Mouse (Mus musculus) lung, embryonic 14.5 days (tissue): ENCODE measurements around the gene Slc13a2. TPM values are rescaled to one million over a fixed set of nuclear protein-coding genes. Genes with fewer than 3 reads are reported as not detected.
A peak's percentile ranks its signal among the peaks of the same experiment; 100 is the strongest.

ENCODE experiments used
- ATAC-seq: fragments of 200-750 bp; cut with Nextera tagmentation; 2 replicates; pipeline ENCODE4 v1.8.0; 2017; ENCODE audit warnings: mild to moderate bottlenecking, moderate TSS enrichment, moderate library complexity; ENCODE audit not compliant: insufficient read depth
- DNase-seq: peaks from one replicate; pipeline ENCODE4 v3.0.0-alpha.2; 2015
- H3K27ac ChIP-seq: fragments of 300-500 bp; sonication (generic); 2 replicates; pipeline ENCODE4 v1.5.1; 2014; ENCODE audit warnings: low read depth, mild to moderate bottlenecking, moderate library complexity
- H3K27me3 ChIP-seq: fragments of 300-500 bp; sonication (generic); 2 replicates; pipeline ENCODE4 v1.6.1; 2014; ENCODE audit warnings: low read length, control low read depth; ENCODE audit not compliant: insufficient read depth
- H3K36me3 ChIP-seq: fragments of 300-500 bp; sonication (generic); 2 replicates; pipeline ENCODE4 v1.6.1; 2014; ENCODE audit warnings: control low read depth; ENCODE audit not compliant: insufficient read depth
- H3K4me1 ChIP-seq: fragments of 300-500 bp; sonication (generic); 2 replicates; pipeline ENCODE4 v1.6.1; 2014; ENCODE audit warnings: antibody characterized with exemption, control low read depth; ENCODE audit not compliant: insufficient read depth
- H3K4me2 ChIP-seq: fragments of 300-500 bp; sonication (generic); 2 replicates; pipeline ENCODE4 v1.6.1; 2014; ENCODE audit warnings: mild to moderate bottlenecking
- H3K4me3 ChIP-seq: fragments of 300-500 bp; sonication (generic); 2 replicates; pipeline ENCODE4 v1.5.1; 2014; ENCODE audit warnings: low read depth, low read length
- H3K9ac ChIP-seq: fragments of 300-500 bp; sonication (generic); 2 replicates; pipeline ENCODE4 v1.6.1; 2014
- H3K9me3 ChIP-seq: fragments of 300-500 bp; sonication (generic); 2 replicates; pipeline ENCODE4 v1.6.1; 2016; ENCODE audit warnings: low read depth, low read length, control low read depth
- CTCF ChIP-seq: IDR thresholded peaks from 2 replicates; pipeline ENCODE4 v1.5.1; 2016; ENCODE audit warnings: antibody characterized with exemption, low read depth
- WGBS: fragments of 180-500 bp; shearing (Covaris S2); extraction: QIAGEN DNeasy Blood & Tissue Kit; methylation state at CpG from one replicate; pipeline ENCODE4 v1.1.7; 2014; 5-methylcytosine and 5-hydroxymethylcytosine counted together
- polyA plus RNA-seq: library from polyadenylated mRNA; unstranded; fragments of >200 nt; fragmentation: Nextera tagmentation; extraction: Ambion mirVana; gene quantifications from 2 replicates; pipeline ENCODE4 v1.2.1, GENCODE M21; 2014

Slc13a2 gene
- polyA plus RNA-seq, 1 experiment from 2014 or later = not detected

GRCm38 (mm10) chr11:78424352-78424751 is 2.3 kb upstream of the Slc13a2 start:
- H3K4me2 ChIP-seq = no peak overlapping the region
- H3K27me3 ChIP-seq = no peaks in the 10 kb centered on the region; the same call in 1 of the 2 replicates
- no peak for TF ChIP-seq CTCF
- ATAC-seq = no peak
- WGBS = 52% methylated on average over 2 of the region's 2 CpGs
- H3K36me3 ChIP-seq = no peaks in the 10 kb centered on the region
- no peak overlapping the region for H3K9ac ChIP-seq
- no peak overlapping the region for H3K4me3 ChIP-seq
- H3K9me3 ChIP-seq = no peaks in the 10 kb centered on the region
- no peaks in the 10 kb centered on the region for H3K4me1 ChIP-seq
- no peak overlapping the region for H3K27ac ChIP-seq
- DNase-seq = peak; percentile 51

GRCm38 (mm10) chr11:78421201-78422009 is 612 bp downstream of the Slc13a2 start:
- no peaks in the 10 kb centered on the region; the same call in 1 of the 2 replicates for H3K27me3 ChIP-seq
- 0 out of 2 replicates have a peak, but pooled peaks have one; percentile 11 for TF ChIP-seq CTCF
- H3K4me2 ChIP-seq = no peak overlapping the region
- H3K4me3 ChIP-seq = no peak overlapping the region
- H3K4me1 ChIP-seq = no peaks in the 10 kb centered on the region
- no peak overlapping the region for H3K9ac ChIP-seq
- no peak overlapping the region for H3K27ac ChIP-seq
- ATAC-seq (no peak), DNase-seq (no peak)
- H3K9me3 ChIP-seq = no peaks in the 10 kb centered on the region
- WGBS = 56% methylated on average over 13 of the region's 13 CpGs
- no peaks in the 10 kb centered on the region for H3K36me3 ChIP-seq

GRCm38 (mm10) chr11:78420263-78420889 is 1.6 kb downstream of the Slc13a2 start:
- no peaks in the 10 kb centered on the region for H3K9me3 ChIP-seq
- whole genome bisulfite sequencing = 34% methylated on average over 12 of the region's 12 CpGs

GRCm38 (mm10) chr11:78416854-78417253 is 5.2 kb downstream of the Slc13a2 start:
- H3K9me3 ChIP-seq = no peaks in the 10 kb centered on the region
- H3K4me1 ChIP-seq = no peaks in the 10 kb centered on the region
- DNase-seq (no peak), ATAC-seq (no peak)
- WGBS = 73% methylated on average over 6 of the region's 6 CpGs
- H3K27ac ChIP-seq = no peak overlapping the region
- TF ChIP-seq CTCF = no peak
- no peak overlapping the region for H3K4me3 ChIP-seq
- H3K4me2 ChIP-seq = no peak overlapping the region
- no peak overlapping the region for H3K9ac ChIP-seq
- no peaks in the 10 kb centered on the region for H3K36me3 ChIP-seq
- no peaks in the 10 kb centered on the region; the same call in 1 of the 2 replicates for H3K27me3 ChIP-seq

More at GRCm38 (mm10) chr11:78420263-78420889, 1.6 kb downstream of the Slc13a2 start:
- no peak overlapping the region for H3K9ac ChIP-seq
- no peaks in the 10 kb centered on the region; the same call in 1 of the 2 replicates for H3K27me3 ChIP-seq
- no peaks in the 10 kb centered on the region for H3K36me3 ChIP-seq
- no peak for ATAC-seq
- no peak overlapping the region for H3K27ac ChIP-seq
- H3K4me2 ChIP-seq = no peak overlapping the region
- TF ChIP-seq CTCF = no peak
- DNase-seq = no peak
- H3K4me3 ChIP-seq = no peak overlapping the region
- no peaks in the 10 kb centered on the region for H3K4me1 ChIP-seq

- ATAC-seq (no peak), DNase-seq (no peak)
- H3K27ac ChIP-seq = no peak overlapping the region
- no peak overlapping the region for H3K9ac ChIP-seq
- TF ChIP-seq CTCF = no peak
- no peaks in the 10 kb centered on the region for H3K4me1 ChIP-seq
- H3K9me3 ChIP-seq = no peaks in the 10 kb centered on the region
- H3K36me3 ChIP-seq = no peaks in the 10 kb centered on the region
- no peak overlapping the region for H3K4me3 ChIP-seq
- 63% methylated on average over 6 of the region's 6 CpGs for whole genome bisulfite sequencing
- H3K4me2 ChIP-seq = no peak overlapping the region
- H3K27me3 ChIP-seq = no peaks in the 10 kb centered on the region
Observed at GRCm38 (mm10) chr11:78412861-78413260, 9.2 kb downstream of the Slc13a2 start.

- Histone ChIP-seq H3K27me3 (no peaks in the 10 kb centered on the region), H3K4me3 (no peak overlapping the region), H3K9ac (no peak overlapping the region), H3K4me2 (no peak overlapping the region), H3K4me1 (no peaks in the 10 kb centered on the region), H3K36me3 (no peaks in the 10 kb centered on the region), H3K27ac (no peak overlapping the region), H3K9me3 (no peaks in the 10 kb centered on the region)
- TF ChIP-seq CTCF = no peak
- WGBS = 75% methylated on average over 6 of the region's 6 CpGs
- DNase-seq (no peak), ATAC-seq (no peak)
Observed at GRCm38 (mm10) chr11:78412324-78412850, 9.6 kb downstream of the Slc13a2 start.
